11 mouse cellular contexts compared by ENCODE assay signal in genomic region chr2:6226361-6227058, GRCm38 (mm10). TPM values are rescaled to one million over a fixed set of nuclear protein-coding genes. Genes with fewer than 3 reads are reported as not detected.
DNase-seq lines count a peak whose midpoint lies in the region; ATAC-seq and TF ChIP-seq lines count a peak whose summit lies in the region.
"Had no signal": no experiment of that assay in that cellular context is flagged by ENCODE, and none has a peak within 500 bp of the region (broad histone marks: within the 10 kb centered on the region; RNA-seq: fewer than 3 reads in every experiment).

No protein-coding gene starts in this region.

- no peak overlapping the region for H3K9ac ChIP-seq in forebrain, postnatal 0 days
- H3K9ac ChIP-seq in forebrain, embryonic 13.5 days, result no peak overlapping the region
- H3K9ac ChIP-seq in forebrain, embryonic 14.5 days (ENCODE audit: low read length), result no peak overlapping the region
- H3K9ac ChIP-seq: lung, embryonic 14.5 days had no signal

- peaks cover 9% of the 10 kb centered on the region for H3K4me1 ChIP-seq in forebrain, postnatal 0 days (ENCODE audit: insufficient read depth)
- H3K4me1 ChIP-seq in forebrain, embryonic 13.5 days, result 0 out of 2 replicates have a peak, but pooled peaks cover 4% of the 10 kb centered on the region
- H3K4me1 ChIP-seq in forebrain, embryonic 14.5 days (ENCODE audit: control insufficient read depth, insufficient read depth, low read length), result no peaks in the 10 kb centered on the region; the same call in 1 of the 2 replicates

- H3K27ac ChIP-seq in forebrain, postnatal 0 days (ENCODE audit: low read depth, low read length), result peak overlapping the region; percentile 45; the same call in 1 of the 2 replicates
- no peak overlapping the region for H3K27ac ChIP-seq in forebrain, embryonic 13.5 days
- H3K27ac ChIP-seq in forebrain, embryonic 14.5 days (ENCODE audit: low read depth, low read length), result no peak overlapping the region
- H3K27ac ChIP-seq: left cerebral cortex, adult 2 months had no signal

- TF ChIP-seq CTCF in forebrain, postnatal 0 days (IDR thresholded peaks at IDR 0.05; ENCODE audit: low read depth), result no peak

- no peak overlapping the region for H3K4me2 ChIP-seq in forebrain, postnatal 0 days (ENCODE audit: low read depth)
- H3K4me2 ChIP-seq in forebrain, embryonic 13.5 days, result no peak overlapping the region
- H3K4me2 ChIP-seq in forebrain, embryonic 14.5 days (ENCODE audit: low read length), result no peak overlapping the region
- H3K4me2 ChIP-seq: lung, embryonic 14.5 days had no signal

- no peaks in the 10 kb centered on the region for H3K27me3 ChIP-seq in forebrain, postnatal 0 days (ENCODE audit: insufficient read depth, low read length)
- no peaks in the 10 kb centered on the region for H3K27me3 ChIP-seq in forebrain, embryonic 13.5 days
- H3K27me3 ChIP-seq in forebrain, embryonic 14.5 days (replicated peaks; ENCODE audit: control insufficient read depth, insufficient read depth, low read length), result no peaks in the 10 kb centered on the region

- 56% methylated on average over 10 of the region's 10 CpGs for WGBS in forebrain, postnatal 0 days
- WGBS in forebrain, embryonic 13.5 days, result 75% methylated on average over 10 of the region's 10 CpGs
- 74% methylated on average over 10 of the region's 10 CpGs for WGBS in forebrain, embryonic 14.5 days

- DNase-seq in forebrain, postnatal 0 days, result peak; percentile 51
- peak; percentile 13 for DNase-seq in right cerebral cortex, postnatal 14 days
- DNase-seq in right cerebral cortex, postnatal 4 days, result no peak
- DNase-seq in kidney, postnatal 14 days, result peak; percentile 62
- no peak for DNase-seq in thymus, postnatal 25 days
- DNase-seq in forebrain, embryonic 14.5 days (ENCODE audit: low spot score), result no peak
- DNase-seq: lung, embryonic 14.5 days had no signal

- no peaks in the 10 kb centered on the region for H3K9me3 ChIP-seq in forebrain, postnatal 0 days (ENCODE audit: low read length)
- H3K9me3 ChIP-seq in forebrain, embryonic 13.5 days (replicated peaks), result peaks cover 7% of the 10 kb centered on the region; the same call in 1 of the 2 replicates
- peaks cover 3% of the 10 kb centered on the region; the same call in 1 of the 2 replicates for H3K9me3 ChIP-seq in forebrain, embryonic 14.5 days (replicated peaks; ENCODE audit: control insufficient read depth, low read length)

- H3K4me3 ChIP-seq in forebrain, postnatal 0 days (ENCODE audit: low read depth, low read length), result no peak overlapping the region
- H3K4me3 ChIP-seq in forebrain, embryonic 13.5 days, result no peak overlapping the region
- H3K4me3 ChIP-seq in forebrain, embryonic 14.5 days (ENCODE audit: low read depth, low read length), result no peak overlapping the region
- H3K4me3 ChIP-seq: erythroblast, embryonic 14.5 days; left cerebral cortex, adult 2 months had no signal

- H3K36me3 ChIP-seq in forebrain, postnatal 0 days (ENCODE audit: insufficient read depth), result no peaks in the 10 kb centered on the region
- no peaks in the 10 kb centered on the region for H3K36me3 ChIP-seq in forebrain, embryonic 13.5 days (ENCODE audit: poor library complexity, severe bottlenecking)
- no peaks in the 10 kb centered on the region for H3K36me3 ChIP-seq in forebrain, embryonic 14.5 days (ENCODE audit: control insufficient read depth, insufficient read depth, low read length)

- ATAC-seq in forebrain, postnatal 0 days, result peak; percentile 75
- no peak for ATAC-seq in forebrain, embryonic 13.5 days
- ATAC-seq in forebrain, embryonic 14.5 days, result no peak
- no peak for ATAC-seq in megakaryocyte-erythroid progenitor cell, adult 5-6 weeks (replicated peaks; ENCODE audit: low FRiP score, low TSS enrichment, poor library complexity, severe bottlenecking)

RNA-seq across cellular contexts. Expression of gene Echdc3, which starts 13.7 kb away (rescaled TPM):
- 1.5 TPM in 2 replicates for total RNA-seq in forebrain, postnatal 0 days (2014; rRNA removed)
- polyA plus RNA-seq in forebrain, postnatal 0 days (2015; fragmentation: Nextera tagmentation; extraction: Ambion mirVana), result 0.96 and 1.5 TPM in 2 replicates
- 1.2 and 1.6 TPM in 2 replicates for polyA plus RNA-seq in forebrain, embryonic 13.5 days (2015; fragmentation: Nextera tagmentation; extraction: Ambion mirVana)
- polyA plus RNA-seq in forebrain, embryonic 14.5 days (2014; fragmentation: Nextera tagmentation; extraction: Ambion mirVana), result 1.3 and 1.4 TPM in 2 replicates
- 1.9 TPM in 1 of 2 replicates, not detected in the other for total RNA-seq in megakaryocyte-erythroid progenitor cell, adult 5-6 weeks (2014; fragmentation: Nextera tagmentation)
- total RNA-seq in megakaryocyte-erythroid progenitor cell, adult 5-6 weeks (2017), result 0.15 TPM in 1 of 2 replicates, not detected in the other

Comparison
In these comparisons a context has a peak if more than half of its experiments do, and no peak if none do; other contexts are left out.
1. DNase-seq: peak in forebrain, postnatal 0 days (single experiment), right cerebral cortex, postnatal 14 days (single experiment) and kidney, postnatal 14 days (single experiment); none in right cerebral cortex, postnatal 4 days (single experiment), thymus, postnatal 25 days (single experiment) and forebrain, embryonic 14.5 days (single experiment).